Mouse (Mus musculus) bone marrow macrophage, adult 2 months (primary cell): Measurements from ENCODE around the gene Nxpe3. TPM values are rescaled to one million over a fixed set of nuclear protein-coding genes. Genes with fewer than 3 reads are reported as not detected.
A peak's percentile ranks its signal among the peaks of the same experiment; 100 is the strongest.

ENCODE experiments used
- H3K27ac ChIP-seq: 2 replicates; pipeline ENCODE4 v1.5.1; 2012; ENCODE audit warnings: low read depth, low read length; ENCODE audit not compliant: insufficient read depth
- H3K4me1 ChIP-seq: 2 replicates; pipeline ENCODE4 v1.6.1; 2012; ENCODE audit warnings: low read length; ENCODE audit not compliant: control insufficient read depth, insufficient read depth
- H3K4me3 ChIP-seq: 2 replicates; pipeline ENCODE4 v1.5.1; 2012; ENCODE audit warnings: mild to moderate bottlenecking, low read length, moderate library complexity; ENCODE audit not compliant: insufficient read depth
- CTCF ChIP-seq: IDR thresholded peaks from 2 replicates; pipeline ENCODE4 v1.5.1; 2012; ENCODE audit warnings: low read depth, mild to moderate bottlenecking, low read length, moderate library complexity
- POLR2A ChIP-seq: IDR thresholded peaks from 2 replicates; pipeline ENCODE4 v1.6.1; 2012; ENCODE audit warnings: mild to moderate bottlenecking, low read depth, low read length, borderline replicate concordance
- polyA plus RNA-seq: library from polyadenylated mRNA; stranded (reverse); fragments of >200 nt; gene quantifications from 2 replicates; pipeline ENCODE4 v1.2.4, GENCODE M21; 2012; ENCODE audit not compliant: missing spikeins, insufficient read depth, insufficient read length

Gene Nxpe3
- 0.20 TPM in 2 replicates for polyA plus RNA-seq

DNA sequence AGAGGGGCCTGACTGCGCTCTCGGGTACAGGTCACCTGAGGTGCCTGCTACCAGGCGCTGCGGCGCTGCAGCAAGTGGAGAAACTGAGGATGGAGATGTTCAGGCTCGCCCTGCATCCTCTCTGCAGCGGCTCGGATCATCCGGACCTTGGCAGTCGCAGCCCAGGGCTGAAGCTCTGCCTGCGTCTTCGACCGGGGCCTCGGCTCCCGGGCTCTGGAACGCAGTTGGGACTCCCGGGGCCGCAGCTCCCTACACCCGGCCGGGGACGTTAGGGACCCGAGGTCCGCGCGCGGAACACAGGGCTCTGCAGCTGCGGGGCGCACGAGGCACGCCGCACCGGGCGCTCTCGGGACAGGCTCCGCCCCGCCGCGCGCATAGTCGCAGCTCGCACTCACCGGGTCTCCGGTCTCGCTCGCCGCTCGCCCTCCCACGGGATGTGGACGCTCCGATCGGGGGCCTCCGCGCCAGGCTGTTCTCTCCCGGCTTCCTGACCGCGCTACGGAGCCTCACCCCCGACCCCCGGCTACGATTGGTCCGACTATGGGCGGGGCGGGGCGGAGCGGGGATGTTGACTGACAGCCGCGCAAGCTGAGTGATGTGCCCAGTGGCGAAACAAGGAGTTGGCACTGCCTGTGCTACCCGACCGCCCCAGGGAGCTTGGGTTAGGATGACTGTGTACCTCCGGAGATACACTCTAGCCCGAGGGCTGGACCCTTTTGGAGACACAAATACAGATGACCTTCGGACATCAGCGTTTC is at the start of gene Nxpe3:
Gene Nxpe3 (minus strand): TSS at position 393 of the 758 bp plus-strand sequence.
- Histone ChIP-seq H3K4me3 (peak within 1 kb of the TSS; percentile 92), H3K4me1 (peaks cover 34% of the 10 kb centered on the region), H3K27ac (peak within 1 kb of the TSS; percentile 35; the same call in 1 of the 2 replicates)
- TF ChIP-seq CTCF (no peak), POLR2A (no peak)

- no peak overlapping the region for H3K4me3 ChIP-seq
- TF ChIP-seq POLR2A = no peak
- no peak for TF ChIP-seq CTCF
- no peak overlapping the region for H3K27ac ChIP-seq
- no peaks in the 10 kb centered on the region for H3K4me1 ChIP-seq
These were observed 45.7 kb upstream of the Nxpe3 start for GRCm38 (mm10) chr16:55940781-55941180.

DNA sequence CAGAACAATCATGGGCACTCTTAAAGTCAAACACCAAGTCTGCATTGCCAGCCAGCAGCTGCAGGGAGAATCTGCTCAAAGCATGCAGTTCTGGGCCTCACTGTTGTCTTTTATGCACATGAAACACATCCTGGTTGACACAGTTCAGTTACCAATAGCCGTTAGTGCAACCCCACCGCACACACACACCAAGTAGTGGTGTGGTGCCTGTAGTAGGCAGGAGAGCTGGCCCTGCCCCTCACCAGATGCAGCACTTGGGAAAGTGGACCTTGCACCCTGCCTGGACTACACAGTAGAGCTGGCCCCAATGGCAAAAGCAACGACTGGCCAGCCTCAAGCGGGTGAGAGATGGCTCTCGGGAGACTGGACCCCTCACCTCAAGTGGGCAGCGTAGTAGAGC is 44.6 kb upstream of the Nxpe3 start:
- H3K4me1 ChIP-seq = no peaks in the 10 kb centered on the region
- H3K27ac ChIP-seq = no peak overlapping the region
- H3K4me3 ChIP-seq = no peak overlapping the region
- TF ChIP-seq CTCF (no peak), POLR2A (no peak)

- H3K4me3 ChIP-seq = no peak overlapping the region
- no peaks in the 10 kb centered on the region for H3K4me1 ChIP-seq
- H3K27ac ChIP-seq = no peak overlapping the region
- no peak for TF ChIP-seq CTCF
- TF ChIP-seq POLR2A = no peak
These were observed 43.7 kb upstream of the Nxpe3 start for GRCm38 (mm10) chr16:55938761-55939160.

DNA sequence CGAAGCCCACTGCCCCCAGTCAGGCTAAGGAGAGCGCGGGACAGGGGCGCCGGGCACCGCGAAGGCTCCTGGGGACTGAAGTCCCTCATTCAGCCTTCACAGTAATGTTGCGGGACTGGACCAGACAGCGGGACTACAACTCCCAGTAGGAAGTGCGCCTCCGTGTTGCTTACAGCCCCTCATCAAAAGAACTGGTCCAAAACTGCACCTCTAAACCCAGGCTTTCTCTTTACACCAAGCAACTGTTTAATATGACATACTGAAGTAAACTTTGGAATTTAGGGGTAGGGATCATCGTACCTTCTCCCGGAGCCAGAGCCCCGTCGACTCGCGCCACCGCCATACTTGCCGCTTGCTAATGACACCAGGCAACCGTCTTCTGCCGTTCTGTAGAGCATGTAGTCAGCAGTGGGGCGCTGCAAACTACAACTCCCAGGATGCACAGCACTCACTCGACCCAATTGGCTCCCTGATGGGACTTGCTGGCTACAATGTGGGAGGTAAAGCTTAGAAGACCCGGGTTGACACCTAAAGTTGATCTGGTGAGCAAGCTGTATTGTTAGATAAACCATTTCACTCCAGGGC is 39.5 kb upstream of the Nxpe3 start, which contains the start of gene Cep97:
Gene Cep97 (minus strand): TSS at position 403 of the 585 bp plus-strand sequence.
- Histone ChIP-seq H3K4me3 (peak within 1 kb of the TSS; percentile 69), H3K4me1 (no peaks in the 10 kb centered on the region), H3K27ac (no peak within 1 kb of the TSS)
- TF ChIP-seq POLR2A (no peak), CTCF (no peak)

- TF ChIP-seq POLR2A (no peak), CTCF (no peak)
- peak overlapping the region; percentile 69 for H3K4me3 ChIP-seq
- no peak overlapping the region for H3K27ac ChIP-seq
- no peaks in the 10 kb centered on the region for H3K4me1 ChIP-seq
These were observed 38.7 kb upstream of the Nxpe3 start for GRCm38 (mm10) chr16:55933681-55934343.

GRCm38 (mm10) chr16:55924010-55924409 is 28.9 kb upstream of the Nxpe3 start:
- Histone ChIP-seq H3K27ac (no peak overlapping the region), H3K4me1 (peaks cover 8% of the 10 kb centered on the region), H3K4me3 (no peak overlapping the region)
- no peak for TF ChIP-seq POLR2A

- Histone ChIP-seq H3K27ac (no peak overlapping the region), H3K4me1 (peaks cover 11% of the 10 kb centered on the region), H3K4me3 (no peak overlapping the region)
- TF ChIP-seq CTCF = no peak
These were observed 27.0 kb upstream of the Nxpe3 start for GRCm38 (mm10) chr16:55922079-55922478.

DNA sequence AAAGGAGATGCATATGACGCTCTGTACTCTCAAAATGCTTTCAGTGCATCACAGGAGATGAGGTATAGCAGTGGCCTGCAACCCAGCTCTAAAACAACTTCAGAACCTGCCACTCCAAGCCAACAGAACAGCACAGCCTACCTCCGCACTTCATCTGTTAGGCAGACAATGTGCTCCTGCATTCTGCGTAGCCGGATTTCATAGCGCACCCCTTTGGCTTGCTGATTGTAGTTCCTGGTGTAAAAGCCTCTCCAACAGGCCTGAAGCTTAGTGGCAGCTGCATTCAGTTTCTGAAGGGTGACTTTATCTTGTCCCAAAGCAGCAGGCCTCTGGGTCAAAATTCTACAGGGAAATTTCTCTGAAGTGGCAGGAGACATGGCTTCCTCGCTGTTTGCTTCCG is 19.6 kb upstream of the Nxpe3 start:
- peaks cover 4% of the 10 kb centered on the region; the same call in 1 of the 2 replicates for H3K4me1 ChIP-seq
- TF ChIP-seq CTCF = no peak
- H3K4me3 ChIP-seq = no peak overlapping the region
- no peak overlapping the region for H3K27ac ChIP-seq

- Histone ChIP-seq H3K4me3 (no peak overlapping the region), H3K27ac (no peak overlapping the region), H3K4me1 (peaks cover 5% of the 10 kb centered on the region)
- TF ChIP-seq POLR2A = no peak
- no peak for TF ChIP-seq CTCF
These were observed 15.2 kb upstream of the Nxpe3 start for GRCm38 (mm10) chr16:55910208-55910793.
